Mouse (Mus musculus): ENCODE data around the gene Bin2.

GRCm38 (mm10) chr15:100670833-100671232, 1.5 kb upstream of the Bin2 start:
- TF ChIP-seq EP300 (IDR thresholded peaks at IDR 0.05; ENCODE audit: low read depth) (no peak), CTCF (IDR thresholded peaks at IDR 0.05; ENCODE audit: low read depth) (no peak)
